In the genomic region with DNA sequence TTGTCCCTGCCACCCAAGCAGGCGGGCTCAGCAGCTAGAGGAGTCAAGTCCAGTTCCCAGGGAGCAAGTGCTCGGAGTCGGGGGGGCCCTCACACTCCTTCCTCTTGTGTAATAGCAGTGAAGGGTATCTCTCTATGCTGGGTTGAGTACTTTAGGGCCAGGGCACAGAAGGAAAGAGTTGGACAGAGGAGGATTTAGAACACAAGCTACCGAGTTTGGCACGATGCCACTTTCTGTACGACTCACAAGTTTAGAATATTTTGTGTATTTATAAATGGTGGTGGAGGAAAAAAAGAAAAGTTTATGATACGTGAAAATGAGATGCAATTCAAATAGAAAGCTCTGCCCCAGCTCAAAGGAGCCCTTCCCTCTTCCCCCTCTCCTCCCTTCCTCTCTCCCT, we compare ENCODE assay signal across 25 mouse cellular contexts. TPM values are rescaled to one million over a fixed set of nuclear protein-coding genes. Genes with fewer than 3 reads are reported as not detected.
DNase-seq lines count a peak whose midpoint lies in the region; ATAC-seq lines count a peak whose summit lies in the region.
"Had no signal": no experiment of that assay in that cellular context is flagged by ENCODE, and none has a peak within 500 bp of the region (broad histone marks: within the 10 kb centered on the region; RNA-seq: fewer than 3 reads in every experiment).

No protein-coding gene starts in this region.

- H3K9me3 ChIP-seq in kidney, embryonic 14.5 days (ENCODE audit: control insufficient read depth, low read length): no peaks in the 10 kb centered on the region; the same call in 1 of the 2 replicates
- no peaks in the 10 kb centered on the region for H3K9me3 ChIP-seq in lung, embryonic 15.5 days
- no peaks in the 10 kb centered on the region for H3K9me3 ChIP-seq in forebrain, embryonic 12.5 days
- H3K9me3 ChIP-seq: forebrain, embryonic 10.5 days; heart, embryonic 10.5 days; hindbrain, embryonic 15.5 days; limb, embryonic 13.5 days; liver, embryonic 12.5 days; midbrain, embryonic 10.5 days; neural tube, embryonic 15.5 days had no signal

- no peak for ATAC-seq in kidney, embryonic 14.5 days (ENCODE audit: low FRiP score, low TSS enrichment)
- ATAC-seq in lung, embryonic 15.5 days (ENCODE audit: borderline replicate concordance, extremely low read depth, low FRiP score, low TSS enrichment): no peak
- no peak for ATAC-seq in forebrain, embryonic 12.5 days (ENCODE audit: low FRiP score)
- ATAC-seq: liver, embryonic 12.5 days had no signal

- no peak overlapping the region for H3K4me3 ChIP-seq in kidney, embryonic 14.5 days (ENCODE audit: low read length)
- H3K4me3 ChIP-seq in lung, embryonic 15.5 days: no peak overlapping the region
- H3K4me3 ChIP-seq in forebrain, embryonic 12.5 days (replicated peaks): no peak overlapping the region
- H3K4me3 ChIP-seq: forebrain, embryonic 10.5 days; heart, embryonic 10.5 days; hindbrain, embryonic 15.5 days; limb, embryonic 13.5 days; liver, embryonic 12.5 days; midbrain, embryonic 10.5 days; neural tube, embryonic 15.5 days had no signal

- no peak overlapping the region for H3K9ac ChIP-seq in kidney, embryonic 14.5 days (ENCODE audit: low read depth, low read length)
- no peak overlapping the region for H3K9ac ChIP-seq in lung, embryonic 15.5 days
- H3K9ac ChIP-seq in forebrain, embryonic 12.5 days: no peak overlapping the region
- H3K9ac ChIP-seq: hindbrain, embryonic 15.5 days; limb, embryonic 13.5 days; liver, embryonic 12.5 days; neural tube, embryonic 15.5 days had no signal

- WGBS in kidney, embryonic 14.5 days: 80% methylated on average over 7 of the region's 7 CpGs
- 34% methylated on average over 7 of the region's 7 CpGs for WGBS in lung, embryonic 15.5 days
- WGBS in forebrain, embryonic 12.5 days: 84% methylated on average over 7 of the region's 7 CpGs

- no peaks in the 10 kb centered on the region for H3K27me3 ChIP-seq in kidney, embryonic 14.5 days (ENCODE audit: control insufficient read depth, insufficient read depth, low read length)
- H3K27me3 ChIP-seq in lung, embryonic 15.5 days: no peaks in the 10 kb centered on the region
- H3K27me3 ChIP-seq in forebrain, embryonic 12.5 days: no peaks in the 10 kb centered on the region
- H3K27me3 ChIP-seq: hindbrain, embryonic 15.5 days; limb, embryonic 13.5 days; liver, embryonic 12.5 days; neural tube, embryonic 15.5 days had no signal

- no peak overlapping the region for H3K27ac ChIP-seq in kidney, embryonic 14.5 days (ENCODE audit: low read depth, low read length)
- peak overlapping the region; percentile 49 for H3K27ac ChIP-seq in lung, embryonic 15.5 days
- no peak overlapping the region for H3K27ac ChIP-seq in forebrain, embryonic 12.5 days
- H3K27ac ChIP-seq: forebrain, embryonic 10.5 days; heart, embryonic 10.5 days; hindbrain, embryonic 15.5 days; limb, embryonic 13.5 days; liver, embryonic 12.5 days; macrophage; midbrain, embryonic 10.5 days; neural tube, embryonic 15.5 days had no signal

- 0 out of 2 replicates have a peak, but pooled peaks cover 5% of the 10 kb centered on the region for H3K4me1 ChIP-seq in kidney, embryonic 14.5 days (ENCODE audit: control insufficient read depth, insufficient read depth, low read length)
- H3K4me1 ChIP-seq in lung, embryonic 15.5 days: peaks cover 46% of the 10 kb centered on the region
- H3K4me1 ChIP-seq in forebrain, embryonic 12.5 days: peaks cover 25% of the 10 kb centered on the region

- DNase-seq in kidney, postnatal 4 days: peak; percentile 27 to 49
- peak; percentile 93 for DNase-seq in NIH3T3 (ENCODE audit: low read depth)
- peak; percentile 38 to 60 for DNase-seq in lung, postnatal 4 days
- no peak for DNase-seq in cerebellum, adult 9-11 months
- DNase-seq: adrenal gland, postnatal 25 days; cerebellum, postnatal 10 days; gastrocnemius, postnatal 36 days; right cerebral cortex, adult 18-20 months; thymus, adult 2 months; thymus, postnatal 4 days had no signal

- no peak overlapping the region for H3K4me2 ChIP-seq in kidney, embryonic 14.5 days (replicated peaks; ENCODE audit: low read depth, low read length)
- H3K4me2 ChIP-seq in lung, embryonic 15.5 days: no peak overlapping the region
- H3K4me2 ChIP-seq in forebrain, embryonic 12.5 days: no peak overlapping the region
- H3K4me2 ChIP-seq: hindbrain, embryonic 15.5 days; limb, embryonic 13.5 days; liver, embryonic 12.5 days; neural tube, embryonic 15.5 days had no signal

- no peaks in the 10 kb centered on the region for H3K36me3 ChIP-seq in kidney, embryonic 14.5 days (ENCODE audit: control insufficient read depth, insufficient read depth, low read length)
- no peaks in the 10 kb centered on the region for H3K36me3 ChIP-seq in lung, embryonic 15.5 days
- no peaks in the 10 kb centered on the region for H3K36me3 ChIP-seq in forebrain, embryonic 12.5 days (replicated peaks)
- H3K36me3 ChIP-seq: forebrain, embryonic 10.5 days; heart, embryonic 10.5 days; hindbrain, embryonic 15.5 days; limb, embryonic 13.5 days; liver, embryonic 12.5 days; midbrain, embryonic 10.5 days; neural tube, embryonic 15.5 days had no signal

RNA-seq across cellular contexts. Expression of a gene that starts 5.1 kb away (rescaled TPM):
- polyA plus RNA-seq in kidney, embryonic 14.5 days (2014; fragmentation: Nextera tagmentation; extraction: Ambion mirVana): not detected in 2 replicates
- polyA plus RNA-seq in lung, embryonic 15.5 days (2015; fragmentation: Nextera tagmentation; extraction: Ambion mirVana): not detected in 2 replicates
- not detected in 2 replicates for polyA plus RNA-seq in forebrain, embryonic 12.5 days (2016; fragmentation: Nextera tagmentation; extraction: Ambion mirVana)
- polyA plus RNA-seq: brain, embryonic 14.5 days; embryonic facial prominence, embryonic 11.5 days; forebrain, embryonic 10.5 days; heart, embryonic 10.5 days; heart, embryonic 16.5 days; hindbrain, embryonic 15.5 days; intestine, embryonic 14.5 days; limb, embryonic 13.5 days; liver, embryonic 12.5 days; macrophage; midbrain, embryonic 10.5 days; neural tube, embryonic 15.5 days had no signal

RNA-seq across cellular contexts. Expression of a gene that starts 7.9 kb away (rescaled TPM):
- 2.3 and 3.3 TPM in 2 replicates for polyA plus RNA-seq in kidney, embryonic 14.5 days (2014; fragmentation: Nextera tagmentation; extraction: Ambion mirVana)
- 0.04 and 0.09 TPM in 2 replicates for polyA plus RNA-seq in lung, embryonic 15.5 days (2015; fragmentation: Nextera tagmentation; extraction: Ambion mirVana)
- not detected in 2 replicates for polyA plus RNA-seq in forebrain, embryonic 12.5 days (2016; fragmentation: Nextera tagmentation; extraction: Ambion mirVana)
- polyA plus RNA-seq: embryonic facial prominence, embryonic 11.5 days; forebrain, embryonic 10.5 days; limb, embryonic 13.5 days; liver, embryonic 12.5 days; macrophage; midbrain, embryonic 10.5 days; neural tube, embryonic 15.5 days had no signal
